Mouse (Mus musculus) adrenal gland (tissue): ENCODE measurements around the gene Chfr.
"Not testable (repeated sequence)": the region's sequence is repeated elsewhere in the genome, so short reads cannot be mapped to it uniquely, and the experiment has no call there.

ENCODE experiments used
- intact Hi-C: fragments of 180-260 bp; cut with DNase I; formaldehyde crosslinking; loops from one replicate; pipeline ENCODE4 v1.15.1; 2025

Chfr gene

GRCm38 (mm10) chr5:110107581-110108304, 27.9 kb upstream of the Chfr start, which contains the start of gene Gtpbp6:
Gtpbp6 (minus strand) TSS chr5:110108197.
- intact Hi-C loops: no loop called here

DNA sequence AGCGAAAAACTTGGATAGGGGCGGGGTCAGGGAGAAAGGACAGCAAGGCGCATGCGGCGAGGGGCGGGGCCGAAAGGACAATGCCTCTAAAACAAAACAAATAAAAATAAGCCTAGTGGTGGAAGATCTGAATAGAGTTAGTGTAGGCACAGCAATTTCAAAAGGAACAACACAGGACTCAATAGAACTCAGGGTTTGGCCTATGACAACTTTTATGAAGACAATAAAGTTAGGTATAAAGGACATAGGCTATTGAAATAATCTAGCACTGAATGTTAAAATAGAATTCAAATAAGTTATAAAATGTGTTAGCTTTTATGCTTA, 27.4 kb upstream of the Chfr start:
- intact Hi-C loops: no loop called here

DNA sequence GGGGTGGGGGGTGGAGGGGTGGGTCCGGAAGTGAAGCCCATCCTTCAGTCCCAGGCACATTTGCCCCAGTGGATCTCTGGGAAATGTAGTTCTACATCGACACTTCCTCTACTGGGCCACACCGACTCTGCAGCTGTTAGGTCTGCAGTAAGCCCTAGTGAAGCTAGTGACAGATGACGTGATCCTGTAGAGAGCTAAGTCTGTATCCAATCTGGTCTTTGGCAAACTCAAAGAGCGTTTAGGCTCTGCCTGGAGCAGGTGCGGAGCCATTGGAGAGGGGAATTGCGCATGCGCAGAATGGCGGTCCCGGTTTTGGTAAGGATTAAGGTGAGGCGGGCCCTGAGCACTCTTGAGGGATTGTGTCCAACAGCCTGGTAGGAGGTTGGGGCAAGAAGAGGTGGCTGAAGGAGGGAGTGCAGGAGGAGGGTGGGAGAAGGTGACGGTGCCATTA, 25.6 kb upstream of the Chfr start, which contains the start of gene Zfp605:
Zfp605 (plus strand) TSS at position 102 of the 451 bp plus-strand sequence.
- intact Hi-C loops: no loop called here

DNA sequence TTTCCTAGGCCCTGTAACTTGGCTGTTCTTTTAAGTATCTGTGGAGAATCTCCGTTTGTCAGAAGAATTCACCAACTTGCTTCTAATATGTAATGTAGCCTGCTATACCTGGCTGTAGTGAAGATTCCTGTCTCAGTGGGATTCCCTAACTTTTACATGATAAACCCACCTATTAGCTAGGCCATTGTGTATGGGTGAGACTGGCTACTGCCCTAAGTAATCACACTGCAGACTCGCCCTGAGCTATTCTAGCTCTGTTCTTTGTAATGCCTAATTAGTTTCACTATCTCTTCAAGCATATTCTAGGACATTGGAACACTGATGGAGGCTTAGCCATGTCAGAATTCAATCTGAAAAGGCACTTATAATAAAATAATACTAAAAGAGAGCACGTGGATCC, 13.3 kb upstream of the Chfr start:
- intact Hi-C loops: not testable (repeated sequence)

GRCm38 (mm10) chr5:110136087-110136464, 434 bp downstream of the Chfr start:
- intact Hi-C loops: no loop called here

DNA sequence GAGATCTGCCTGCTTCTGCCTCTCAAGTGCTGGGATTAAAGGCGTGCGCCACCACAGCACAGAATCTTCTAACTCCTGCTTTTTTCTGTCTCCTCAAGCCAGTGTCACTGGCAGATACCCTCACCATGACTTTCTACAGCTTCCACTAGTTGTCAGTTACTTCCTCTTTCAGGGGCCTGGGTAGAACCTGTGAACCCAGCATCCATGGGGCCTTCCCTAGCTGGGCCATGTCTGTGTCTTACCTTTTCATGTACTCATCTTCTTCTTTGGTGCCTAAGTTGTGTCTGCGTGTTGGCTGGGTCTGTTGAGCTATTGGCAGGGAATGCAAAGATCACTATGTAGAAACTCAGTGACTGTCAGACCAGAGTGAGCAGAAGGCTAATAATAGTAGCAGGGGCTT, 2.2 kb downstream of the Chfr start:
- intact Hi-C loops: no loop called here

GRCm38 (mm10) chr5:110139325-110139724, 3.7 kb downstream of the Chfr start:
- intact Hi-C loops: no loop called here

DNA sequence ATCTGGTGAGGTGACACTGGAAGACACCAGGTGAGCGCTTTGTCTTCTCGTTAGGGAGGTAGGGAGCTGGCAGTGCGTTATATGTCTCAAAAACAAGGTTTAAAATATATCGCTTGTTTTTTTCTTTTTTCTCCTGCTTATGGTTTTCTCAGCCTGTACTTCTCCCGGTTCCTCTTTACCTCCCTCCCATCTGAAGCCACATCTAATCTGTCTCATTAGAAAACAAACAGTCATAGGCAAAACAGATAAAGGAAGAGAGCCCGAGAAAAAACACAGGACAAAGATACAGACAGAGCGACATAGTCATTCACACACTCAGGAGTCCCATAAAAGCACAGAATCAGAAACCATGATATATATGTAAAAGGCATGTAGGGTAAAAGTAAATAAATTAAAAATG, 4.8 kb downstream of the Chfr start:
- intact Hi-C loops: no loop called here

DNA sequence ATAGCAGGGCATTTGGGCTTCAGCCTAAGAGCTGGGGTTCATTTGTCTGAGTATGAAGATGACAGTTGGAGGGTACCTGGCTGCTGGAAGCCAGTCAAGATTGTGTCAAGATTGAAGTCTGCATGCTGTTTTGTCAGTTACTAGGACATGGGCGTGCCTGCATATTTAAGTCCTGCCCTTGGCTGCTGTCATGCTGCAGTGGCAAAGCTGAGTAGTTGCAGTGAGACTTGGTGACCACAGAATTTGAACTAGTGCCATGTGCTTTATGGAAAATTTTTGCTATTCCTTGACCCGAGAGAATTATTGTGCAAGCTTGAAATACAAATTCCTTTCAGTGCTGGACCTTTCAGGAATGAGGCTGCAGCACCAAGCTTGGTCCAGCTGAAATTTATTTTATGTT, 6.7 kb downstream of the Chfr start:
- intact Hi-C loops: no loop called here

DNA sequence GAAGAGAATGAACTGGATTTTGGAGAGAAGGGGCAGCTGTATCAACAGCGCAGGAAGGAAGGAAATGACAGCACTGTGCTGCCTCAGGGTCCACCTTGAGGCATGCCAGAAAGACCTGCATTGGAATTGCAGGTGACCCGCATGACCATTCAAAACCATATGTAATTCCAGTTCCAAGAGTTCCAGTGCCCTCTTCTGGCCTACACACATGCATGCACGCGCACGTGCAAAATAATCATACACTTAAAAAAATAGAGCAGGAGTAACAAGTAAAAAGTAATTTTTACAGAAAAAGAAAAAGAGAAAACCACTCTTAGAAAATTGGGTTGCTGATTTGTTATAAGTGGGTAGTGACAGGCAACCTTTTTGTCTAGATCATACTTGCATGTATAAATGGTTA, 7.4 kb downstream of the Chfr start:
- intact Hi-C loops: no loop called here

DNA sequence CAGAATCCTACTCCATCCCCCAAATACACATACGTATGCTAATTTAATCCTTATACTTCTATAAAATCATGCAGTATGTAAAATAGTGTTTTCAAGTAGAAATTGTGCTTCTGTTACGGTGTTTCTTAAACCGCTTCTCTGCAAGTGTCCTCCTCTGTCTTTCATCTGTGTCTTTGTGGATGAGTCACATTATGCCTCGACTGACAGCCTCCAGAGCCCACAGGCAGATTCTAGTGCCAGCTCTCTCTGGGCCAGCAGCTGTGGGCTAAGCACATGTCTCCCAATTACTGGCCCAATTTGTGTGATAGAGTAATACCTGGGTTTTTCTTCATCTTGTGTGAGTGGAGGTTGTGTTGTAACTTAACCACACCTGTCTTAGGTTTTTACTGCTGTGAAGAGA, 33.7 kb downstream of the Chfr start:
- intact Hi-C loops: no loop called here

GRCm38 (mm10) chr5:110176362-110177020, 40.8 kb downstream of the Chfr start, which contains the start of gene Golga3:
Golga3 (plus strand) TSS chr5:110176701.
- intact Hi-C loops: no loop called here

DNA sequence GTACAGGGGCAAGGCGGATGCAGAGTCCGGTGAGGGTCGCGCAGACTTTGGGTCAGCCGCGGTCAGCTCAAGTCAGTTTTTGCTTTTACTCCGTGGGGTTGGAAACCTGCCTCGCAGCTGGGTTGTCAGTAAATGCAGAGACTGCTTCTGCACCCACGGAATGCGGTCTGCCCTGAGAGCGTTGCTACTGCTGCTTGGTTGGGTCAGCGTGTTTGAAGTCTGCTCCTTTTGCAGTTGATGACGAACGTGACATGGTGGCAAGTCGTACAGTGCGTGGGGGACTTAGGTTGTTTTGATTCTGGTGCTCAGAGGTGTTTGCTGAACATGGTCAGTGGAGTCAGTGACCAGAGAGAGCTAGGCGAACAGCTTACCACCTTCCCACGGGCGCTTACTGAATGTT, 41.4 kb downstream of the Chfr start:
- intact Hi-C loops: no loop called here

GRCm38 (mm10) chr5:110178628-110179027, 43.0 kb downstream of the Chfr start:
- intact Hi-C loops: no loop called here

GRCm38 (mm10) chr5:110181716-110182115, 46.1 kb downstream of the Chfr start:
- intact Hi-C loops: no loop called here

DNA sequence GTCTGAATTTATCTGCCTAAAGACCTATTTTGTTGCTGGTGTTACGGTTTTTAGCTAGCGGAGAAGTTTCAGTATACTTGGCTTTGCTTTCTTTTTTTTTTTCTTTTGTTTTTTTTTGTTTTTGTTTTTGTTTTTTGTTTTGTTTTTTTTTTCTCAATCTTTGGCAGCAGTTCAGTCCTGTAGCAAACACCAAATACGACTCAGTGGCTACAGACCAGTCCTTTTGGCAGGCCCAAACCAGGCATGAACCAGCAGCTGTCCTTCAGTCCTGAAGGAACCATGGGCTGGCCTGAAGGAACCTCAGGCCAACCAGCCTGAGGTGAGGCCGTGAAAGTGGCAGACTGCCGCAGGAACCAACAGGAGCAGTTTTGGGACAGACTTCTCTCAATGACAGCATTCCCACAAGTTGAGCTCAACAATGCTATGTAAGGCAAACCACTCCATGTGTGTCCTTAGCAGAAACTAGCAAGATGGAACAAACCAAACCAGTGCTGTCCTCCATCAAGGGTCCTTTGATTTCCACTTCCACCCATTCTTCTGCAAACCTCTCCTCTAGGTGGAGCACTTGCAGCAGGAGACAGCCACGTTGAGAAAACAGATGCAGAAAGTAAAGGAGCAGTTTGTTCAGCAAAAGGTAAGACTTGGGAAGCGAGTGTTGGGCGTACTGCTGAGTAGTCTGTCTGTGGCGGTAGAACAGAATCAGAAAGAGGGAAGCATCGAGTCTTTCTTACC, 67.7 kb downstream of the Chfr start:
- intact Hi-C loops: loop anchor here (10.0 kb wide), 1 partner anchor 61 kb away; the partner anchor contains the start of gene Pgam5

DNA sequence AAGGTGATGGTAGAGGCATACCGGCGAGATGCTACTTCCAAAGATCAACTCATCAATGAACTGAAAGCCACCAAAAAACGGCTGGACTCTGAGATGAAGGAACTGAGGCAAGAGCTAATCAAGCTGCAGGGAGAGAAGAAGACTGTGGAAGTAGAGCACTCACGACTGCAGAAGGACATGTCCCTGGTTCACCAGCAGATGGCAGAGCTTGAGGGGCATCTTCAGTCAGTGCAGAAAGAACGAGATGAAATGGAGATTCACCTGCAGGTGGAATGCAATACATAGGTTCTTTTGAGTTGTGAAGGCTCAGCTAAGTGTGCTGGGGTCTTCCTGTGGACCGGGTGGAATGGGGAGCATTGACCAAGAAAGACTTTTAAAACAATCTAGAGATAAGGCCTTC, 69.1 kb downstream of the Chfr start:
- intact Hi-C loops: loop anchor here (10.0 kb wide), 1 partner anchor 60 kb away; the partner anchor contains the start of gene Pgam5

- intact Hi-C loops: no loop called here
Observed at GRCm38 (mm10) chr5:110211312-110211711, 75.7 kb downstream of the Chfr start.

DNA sequence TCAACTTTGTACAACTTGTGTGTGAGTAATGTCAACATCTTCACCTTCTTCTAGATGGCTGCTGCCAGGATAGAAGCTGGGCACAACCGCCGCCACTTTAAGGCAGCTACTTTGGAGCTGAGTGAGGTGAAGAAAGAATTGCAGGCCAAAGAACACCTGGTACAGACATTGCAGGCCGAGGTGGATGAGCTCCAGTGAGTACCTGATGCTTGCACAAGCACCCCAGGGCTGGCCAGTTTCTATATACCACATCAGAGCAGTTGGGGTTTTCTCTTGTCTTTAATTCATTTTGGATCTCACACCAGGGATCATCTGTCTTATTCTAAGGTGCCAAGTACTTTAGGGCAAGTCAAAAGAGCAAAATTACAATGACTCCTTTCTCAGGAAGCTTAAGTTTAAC, 81.1 kb downstream of the Chfr start:
- intact Hi-C loops: no loop called here

DNA sequence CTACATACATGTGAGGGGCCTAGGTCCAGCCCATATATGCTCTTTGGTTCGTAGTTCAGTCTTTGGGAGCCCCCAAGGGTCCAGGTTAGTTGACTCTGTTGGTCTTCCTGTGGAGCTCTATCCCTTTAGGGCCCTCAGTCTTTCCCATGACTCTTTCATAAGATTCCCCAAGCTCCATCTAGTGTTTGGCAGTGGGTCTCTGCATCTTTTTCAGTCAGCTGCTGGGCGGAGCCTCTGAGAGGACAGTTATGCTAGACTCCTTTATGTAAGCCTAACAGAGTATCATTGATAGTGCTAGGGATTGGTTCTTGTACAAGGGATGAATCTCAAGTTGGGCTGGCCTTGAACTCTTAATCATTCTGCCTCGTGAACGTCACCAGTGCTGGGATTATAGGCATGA, 84.7 kb downstream of the Chfr start:
- intact Hi-C loops: no loop called here
